Mouse (Mus musculus) duodenum, adult 2 months (tissue): ENCODE results near the gene Rhd. TPM values are rescaled to one million over a fixed set of nuclear protein-coding genes. Genes with fewer than 3 reads are reported as not detected.

ENCODE experiments used
- polyA plus RNA-seq: library from polyadenylated mRNA; depleted of rRNA; stranded (reverse); fragments of >200 nt; gene quantifications from 2 replicates; pipeline ENCODE4 v1.2.3, GENCODE M21; 2012; ENCODE audit warnings: low replicate concordance; rRNA removed

Rhd gene
- 0.18 TPM in 1 of 2 replicates, not detected in the other for polyA plus RNA-seq

GRCm38 (mm10) chr4:134863937-134864729, at the start of gene Rhd:
Rhd (plus strand) TSS chr4:134864536.

DNA sequence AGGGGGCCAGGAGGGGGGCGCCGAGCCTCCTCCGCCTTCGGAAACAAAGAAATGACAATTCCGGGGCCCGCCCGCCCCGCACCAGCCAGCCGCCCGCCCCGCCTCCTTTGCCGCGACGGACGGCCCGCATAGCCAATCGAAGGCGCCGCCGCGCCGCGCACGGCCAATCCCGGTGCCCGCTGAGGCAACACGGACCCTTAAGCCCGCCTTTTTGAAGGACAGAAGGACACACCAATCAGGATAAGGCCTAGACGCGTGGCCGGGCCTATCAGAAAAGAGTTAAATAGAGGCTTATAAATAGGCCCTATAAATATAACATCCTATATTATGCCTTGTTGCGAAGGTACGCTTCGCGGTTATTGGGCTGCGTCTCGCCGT, 11.1 kb upstream of the Rhd start, which contains the start of gene Maco1:
Gene Maco1 (minus strand): TSS at position 87 of the 378 bp plus-strand sequence.

GRCm38 (mm10) chr4:134914864-134915209, 50.5 kb downstream of the Rhd start, which contains the start of gene Tmem50a:
Tmem50a (minus strand) TSS chr4:134915024.

GRCm38 (mm10) chr4:134923258-134924018, 59.1 kb downstream of the Rhd start, which contains the start of gene Rsrp1:
Rsrp1 (plus strand) TSS chr4:134923592.

DNA sequence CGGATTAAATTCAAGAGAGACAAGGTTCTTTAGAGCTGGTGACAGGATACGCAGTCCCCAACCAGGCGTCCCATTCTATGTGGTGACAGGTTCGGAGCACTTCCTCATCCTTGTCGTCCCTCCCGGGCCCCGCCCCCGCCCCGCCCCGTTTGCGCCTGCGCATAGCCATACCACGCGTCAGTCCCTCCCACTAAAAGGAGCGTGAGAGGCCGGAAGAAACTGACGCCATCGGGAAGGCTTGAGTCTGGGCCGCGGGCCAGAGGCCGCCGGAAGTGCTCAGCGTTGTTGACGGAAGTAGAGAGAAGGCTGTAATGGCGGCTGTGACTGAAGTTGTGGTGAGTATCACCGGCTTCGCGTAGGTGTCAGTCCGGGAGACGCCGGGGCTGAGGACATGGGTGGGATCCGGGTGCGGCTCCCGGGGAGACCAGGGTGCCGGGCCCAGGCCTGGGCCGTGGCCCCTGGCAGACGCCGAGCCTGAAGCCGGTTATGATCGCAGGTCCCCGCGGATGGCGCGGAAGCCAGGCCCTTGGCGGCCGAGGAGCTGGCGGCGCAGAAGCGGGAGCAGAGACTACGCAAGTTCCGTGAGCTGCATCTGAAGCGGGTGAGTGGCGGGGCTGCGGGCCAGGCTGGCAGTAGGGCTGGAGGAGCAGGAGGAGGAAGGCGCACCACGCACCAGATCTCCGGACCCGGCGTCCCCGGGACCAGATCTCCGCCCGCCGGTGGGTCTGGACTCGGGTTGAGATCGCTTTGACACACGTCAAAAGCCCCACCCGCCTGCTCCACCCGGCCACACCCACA, 66.5 kb downstream of the Rhd start, which contains the start of gene Syf2:
Gene Syf2 (plus strand): TSS at position 215 of the 798 bp plus-strand sequence.

Other genes starting within 250 kb of the Rhd start
- gene Man1c1, start 160.2 kb upstream of the Rhd start, polyA plus RNA-seq, result 2.8 and 4.2 TPM in 2 replicates
- 9.4 and 9.6 TPM in 2 replicates for gene Ldlrap1, start 96.5 kb upstream of the Rhd start, polyA plus RNA-seq
- gene Maco1, start 11.2 kb upstream of the Rhd start, polyA plus RNA-seq, result 4.9 and 6.9 TPM in 2 replicates
- gene Tmem50a, start 50.5 kb downstream of the Rhd start, polyA plus RNA-seq, result 37.9 and 50.6 TPM in 2 replicates
- 826 and 1,557 TPM in 2 replicates for gene Rsrp1, start 59.1 kb downstream of the Rhd start, polyA plus RNA-seq
- gene Syf2, start 66.4 kb downstream of the Rhd start, polyA plus RNA-seq, result 5.9 and 6.0 TPM in 2 replicates